Mouse (Mus musculus) kidney, adult 8-10 months (tissue): Measurements from ENCODE around the gene Olfr969.
"Not testable (repeated sequence)": the region's sequence is repeated elsewhere in the genome, so short reads cannot be mapped to it uniquely, and the experiment has no call there.

Source experiments
- DNase-seq, 2 experiments: peaks; one replicate each; pipeline ENCODE4 v3.0.0; 2022

Gene Olfr969

DNA sequence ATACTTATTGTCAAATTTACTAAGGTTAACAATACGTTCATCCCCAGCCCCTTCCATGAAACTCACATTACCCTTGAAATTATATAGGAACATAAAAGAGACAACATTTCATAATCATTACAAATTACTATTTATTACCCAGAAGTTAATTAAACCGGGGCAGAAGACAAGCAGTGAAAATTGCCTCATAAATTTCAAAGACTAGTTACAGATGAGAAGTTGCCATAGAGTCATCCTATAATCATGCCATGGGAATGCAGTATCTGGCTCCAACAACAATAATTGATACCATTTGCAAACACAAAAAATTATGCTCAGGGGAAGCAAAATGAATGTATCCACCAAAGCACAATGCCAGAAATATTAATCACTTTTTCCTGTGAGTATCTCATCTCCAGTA, at the start of gene Olfr969:
Gene Olfr969 (plus strand): TSS at position 388 of the 400 bp plus-strand sequence.
- DNase-seq: no peak

DNA sequence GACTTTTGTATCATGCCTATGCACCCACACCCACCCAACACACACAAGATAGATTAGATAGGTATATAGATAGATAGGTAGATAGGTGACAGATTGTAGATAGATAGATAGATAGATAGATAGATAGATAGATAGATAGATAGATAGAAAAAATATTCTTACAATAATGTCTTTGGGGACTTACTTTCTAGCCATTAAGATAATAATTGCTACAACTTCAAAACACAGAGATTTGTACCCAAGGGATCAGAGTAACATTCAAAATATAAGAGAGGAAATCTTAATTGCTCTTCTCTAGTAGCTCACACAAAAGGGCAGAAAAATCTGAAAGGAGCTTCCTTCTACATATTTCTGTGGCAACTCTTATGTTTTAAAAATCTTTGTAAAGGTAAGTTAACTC, 44.8 kb upstream of the Olfr969 start, which contains the start of gene Olfr967:
Gene Olfr967 (plus strand): TSS at position 301 of the 400 bp plus-strand sequence.
- DNase-seq: no peak

DNA sequence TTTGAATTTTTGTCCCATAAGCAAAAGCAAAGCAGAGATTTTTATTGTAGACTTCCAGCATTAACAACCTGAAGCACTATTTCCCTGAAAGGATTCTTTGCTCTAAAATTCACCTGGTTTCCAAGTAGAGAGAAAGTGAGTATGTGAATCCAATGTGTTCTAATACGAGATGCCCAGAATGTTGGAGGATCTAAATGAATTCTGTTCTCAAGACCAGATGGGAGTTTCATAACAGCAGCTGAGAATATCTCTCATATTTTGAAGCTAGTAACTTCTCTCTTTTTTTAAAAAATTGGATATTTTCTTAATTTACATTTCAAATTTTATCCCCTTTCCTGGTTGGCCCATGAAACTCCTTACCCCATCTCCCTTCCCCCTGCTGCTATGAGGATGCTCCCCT, 44.3 kb upstream of the Olfr969 start:
- DNase-seq: no peak

DNA sequence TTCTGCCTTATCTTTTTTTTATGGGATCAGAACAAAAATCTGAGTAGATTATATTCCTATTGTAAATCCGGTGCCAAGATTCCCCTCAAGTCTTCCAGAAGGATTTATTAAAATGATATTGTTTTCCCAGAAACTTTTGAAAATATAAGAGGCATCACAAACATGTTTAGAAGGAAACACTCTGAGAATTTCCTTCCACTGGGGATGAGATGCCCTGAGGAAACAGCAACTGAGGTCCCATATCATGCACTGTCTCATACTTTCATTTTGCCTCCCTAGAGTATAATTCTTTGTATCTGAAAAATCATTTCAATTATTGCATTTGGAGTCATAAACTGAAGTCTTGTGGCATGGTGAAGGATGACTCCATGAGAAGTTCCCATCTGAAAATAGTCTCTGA, 7.6 kb upstream of the Olfr969 start, which contains the start of gene Olfr968:
Gene Olfr968 (minus strand): TSS at position 101 of the 400 bp plus-strand sequence.
- DNase-seq: no peak

DNA sequence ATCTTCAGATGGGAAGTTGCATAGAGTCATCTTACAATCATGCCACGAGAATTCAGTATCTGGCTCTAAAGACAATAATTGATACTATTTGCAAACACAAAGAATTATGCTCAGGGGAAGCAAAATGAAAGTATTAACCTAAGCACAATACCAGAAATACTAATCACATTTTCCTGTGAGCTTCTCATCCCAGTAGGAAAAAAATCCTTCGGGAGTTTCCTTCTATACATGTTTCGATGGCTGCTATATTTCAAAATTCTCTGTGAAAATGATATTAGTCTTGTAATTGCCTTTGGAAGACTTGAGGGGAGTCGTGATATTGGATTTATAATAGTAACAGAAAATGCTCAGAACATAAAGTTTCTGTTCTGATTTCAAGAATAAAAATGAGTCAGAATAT, 17.8 kb downstream of the Olfr969 start, which contains the start of gene Olfr970:
Gene Olfr970 (plus strand): TSS at position 301 of the 400 bp plus-strand sequence.
- DNase-seq: no peak

DNA sequence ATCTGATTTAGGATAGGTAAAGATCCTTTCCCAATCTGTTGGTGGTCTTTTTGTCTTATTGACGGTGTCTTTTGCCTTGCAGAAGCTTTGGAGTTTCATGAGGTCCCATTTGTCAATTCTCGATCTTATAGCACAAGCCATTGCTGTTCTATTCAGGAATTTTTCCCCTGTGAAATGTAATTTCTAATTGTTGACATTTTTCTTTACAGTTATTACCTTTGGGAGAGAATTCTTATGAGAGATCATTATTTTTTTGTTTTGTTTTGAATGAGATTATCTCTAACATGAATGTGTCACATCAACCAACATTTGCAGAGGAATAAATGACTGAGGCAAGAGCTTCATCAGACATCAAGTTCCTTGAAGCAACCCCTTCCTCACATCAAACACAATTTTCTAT, 45.8 kb downstream of the Olfr969 start, which contains the start of gene Olfr971:
Gene Olfr971 (plus strand): TSS at position 301 of the 400 bp plus-strand sequence.
- not testable (repeated sequence) for DNase-seq
